Mouse (Mus musculus): ENCODE data around the gene Sprtn. TPM values are rescaled to one million over a fixed set of nuclear protein-coding genes. Genes with fewer than 3 reads are reported as not detected.

The Sprtn gene
- polyA plus RNA-seq, 1 experiment from 2014 or later: 9.8 TPM

DNA sequence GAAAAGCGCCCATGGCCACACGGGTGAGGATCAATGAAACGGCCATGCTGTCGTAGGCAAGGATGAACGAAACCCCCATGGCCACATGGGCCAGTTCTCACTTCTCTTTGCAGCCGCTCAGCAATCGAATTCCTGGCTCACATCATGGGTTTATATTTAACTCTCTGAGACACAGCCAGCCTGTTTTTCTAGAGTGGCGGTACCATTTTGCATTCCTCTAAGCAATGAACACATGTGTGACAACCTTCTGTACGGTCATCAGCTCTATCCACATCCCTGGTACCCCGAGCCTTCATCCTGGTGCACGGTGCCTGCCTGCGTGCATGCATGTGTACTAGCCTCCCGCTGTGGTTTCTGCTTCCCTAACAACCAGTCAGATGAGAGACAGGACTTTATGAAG is 32.4 kb downstream of the Sprtn start:
- no peaks in the 10 kb centered on the region for H3K27me3 ChIP-seq (replicated peaks; ENCODE audit: control insufficient read depth, insufficient read depth, low read length)
- H3K9ac ChIP-seq (ENCODE audit: low read length): no peak overlapping the region
- no peak overlapping the region for H3K27ac ChIP-seq (ENCODE audit: low read depth, low read length)
- H3K36me3 ChIP-seq (ENCODE audit: control insufficient read depth, insufficient read depth, low read length): no peaks in the 10 kb centered on the region
- no peak for ATAC-seq
- DNase-seq (ENCODE audit: low spot score): no peak
- H3K4me3 ChIP-seq (ENCODE audit: low read depth, low read length): no peak overlapping the region
- WGBS: 92% methylated on average over 13 of the region's 13 CpGs
- H3K4me2 ChIP-seq (ENCODE audit: low read length): no peak overlapping the region
- H3K4me1 ChIP-seq (ENCODE audit: control insufficient read depth, insufficient read depth, low read length): no peaks in the 10 kb centered on the region
- no peaks in the 10 kb centered on the region for H3K9me3 ChIP-seq (replicated peaks; ENCODE audit: control insufficient read depth, low read length)

DNA sequence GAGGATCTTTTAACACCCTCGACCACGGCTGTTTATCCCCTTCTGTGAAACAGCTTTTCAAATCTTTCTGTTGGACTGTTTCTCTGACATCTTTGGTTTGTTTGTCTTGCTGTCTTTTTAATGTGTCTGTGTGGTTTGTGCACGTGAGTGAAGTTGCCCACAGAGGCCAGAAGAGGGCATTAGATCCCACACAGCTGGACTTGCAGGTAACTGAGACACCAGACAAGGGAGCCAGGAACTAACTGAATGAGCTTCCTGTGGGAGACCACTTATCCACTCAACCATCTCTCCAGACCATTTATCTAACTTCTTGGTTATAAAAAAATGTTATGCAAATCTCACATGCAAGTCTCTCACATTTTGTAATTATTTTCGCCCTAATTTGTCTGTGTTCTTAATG is 33.0 kb downstream of the Sprtn start:
- no peaks in the 10 kb centered on the region for H3K27me3 ChIP-seq (replicated peaks; ENCODE audit: control insufficient read depth, insufficient read depth, low read length)
- no peak overlapping the region for H3K4me2 ChIP-seq (ENCODE audit: low read length)
- no peak overlapping the region for H3K27ac ChIP-seq (ENCODE audit: low read depth, low read length)
- no peak overlapping the region for H3K9ac ChIP-seq (ENCODE audit: low read length)
- no peaks in the 10 kb centered on the region for H3K9me3 ChIP-seq (replicated peaks; ENCODE audit: control insufficient read depth, low read length)
- no peaks in the 10 kb centered on the region for H3K36me3 ChIP-seq (ENCODE audit: control insufficient read depth, insufficient read depth, low read length)
- H3K4me3 ChIP-seq (ENCODE audit: low read depth, low read length): no peak overlapping the region
- DNase-seq (ENCODE audit: low spot score) (no peak), ATAC-seq (no peak)
- H3K4me1 ChIP-seq (ENCODE audit: control insufficient read depth, insufficient read depth, low read length): no peaks in the 10 kb centered on the region
- WGBS: 90% methylated on average over 4 of the region's 4 CpGs

DNA sequence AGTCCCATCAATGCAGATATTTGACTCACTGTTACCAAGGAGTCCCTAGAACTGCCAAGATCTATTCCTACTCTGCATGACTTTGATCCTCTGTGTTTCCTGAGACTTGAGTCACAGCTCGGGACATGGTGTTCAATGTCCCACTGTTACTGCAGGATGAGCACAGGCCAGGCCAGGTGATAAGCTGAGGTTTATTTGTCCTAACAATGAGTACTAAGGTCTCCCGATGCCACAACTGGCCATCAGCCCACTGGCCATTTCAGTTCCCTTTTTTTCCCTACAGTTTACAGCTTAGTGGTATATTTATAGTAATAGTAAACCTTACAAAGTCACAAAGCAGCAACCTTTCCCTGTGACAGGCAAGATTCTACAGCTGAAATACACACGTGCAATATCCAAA is 34.7 kb downstream of the Sprtn start:
- DNase-seq (ENCODE audit: low spot score) (no peak), ATAC-seq (no peak)
- Histone ChIP-seq H3K4me1 (ENCODE audit: control insufficient read depth, insufficient read depth, low read length) (no peaks in the 10 kb centered on the region), H3K27ac (ENCODE audit: low read depth, low read length) (no peak overlapping the region), H3K4me3 (ENCODE audit: low read depth, low read length) (no peak overlapping the region), H3K9ac (ENCODE audit: low read length) (no peak overlapping the region), H3K36me3 (ENCODE audit: control insufficient read depth, insufficient read depth, low read length) (0 out of 2 replicates have a peak, but pooled peaks cover 6% of the 10 kb centered on the region), H3K27me3 (replicated peaks; ENCODE audit: control insufficient read depth, insufficient read depth, low read length) (no peaks in the 10 kb centered on the region), H3K9me3 (replicated peaks; ENCODE audit: control insufficient read depth, low read length) (no peaks in the 10 kb centered on the region), H3K4me2 (ENCODE audit: low read length) (no peak overlapping the region)
- 82% methylated on average over 3 of the region's 3 CpGs for WGBS

DNA sequence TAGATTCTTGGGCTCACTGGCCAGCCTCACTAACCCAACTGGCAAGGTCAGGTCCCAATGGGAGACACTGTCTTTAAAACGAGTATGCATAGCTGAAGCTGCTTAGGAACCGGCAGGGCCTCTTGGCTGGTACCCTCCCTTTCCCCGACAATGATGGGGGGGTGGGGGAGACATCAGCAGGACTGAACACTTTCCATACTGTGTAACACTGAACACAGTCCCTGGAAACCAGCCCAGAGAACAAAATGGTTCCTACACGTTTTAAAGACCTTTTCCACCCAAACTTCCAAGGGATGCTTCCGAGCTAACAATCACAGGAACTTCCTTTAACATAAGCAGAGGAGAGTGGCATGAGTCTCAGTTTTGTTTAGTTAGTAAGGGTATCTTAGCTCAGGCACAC is 37.4 kb downstream of the Sprtn start:
- H3K9me3 ChIP-seq (replicated peaks; ENCODE audit: control insufficient read depth, low read length): no peaks in the 10 kb centered on the region
- no peaks in the 10 kb centered on the region for H3K27me3 ChIP-seq (replicated peaks; ENCODE audit: control insufficient read depth, insufficient read depth, low read length)
- no peak overlapping the region for H3K27ac ChIP-seq (ENCODE audit: low read depth, low read length)
- 88% methylated on average over 5 of the region's 5 CpGs for WGBS
- DNase-seq (ENCODE audit: low spot score) (no peak), ATAC-seq (no peak)
- H3K4me2 ChIP-seq (ENCODE audit: low read length): no peak overlapping the region
- H3K36me3 ChIP-seq (ENCODE audit: control insufficient read depth, insufficient read depth, low read length): peaks cover 13% of the 10 kb centered on the region
- H3K4me3 ChIP-seq (ENCODE audit: low read depth, low read length): no peak overlapping the region
- H3K4me1 ChIP-seq (ENCODE audit: control insufficient read depth, insufficient read depth, low read length): no peaks in the 10 kb centered on the region
- no peak overlapping the region for H3K9ac ChIP-seq (ENCODE audit: low read length)

DNA sequence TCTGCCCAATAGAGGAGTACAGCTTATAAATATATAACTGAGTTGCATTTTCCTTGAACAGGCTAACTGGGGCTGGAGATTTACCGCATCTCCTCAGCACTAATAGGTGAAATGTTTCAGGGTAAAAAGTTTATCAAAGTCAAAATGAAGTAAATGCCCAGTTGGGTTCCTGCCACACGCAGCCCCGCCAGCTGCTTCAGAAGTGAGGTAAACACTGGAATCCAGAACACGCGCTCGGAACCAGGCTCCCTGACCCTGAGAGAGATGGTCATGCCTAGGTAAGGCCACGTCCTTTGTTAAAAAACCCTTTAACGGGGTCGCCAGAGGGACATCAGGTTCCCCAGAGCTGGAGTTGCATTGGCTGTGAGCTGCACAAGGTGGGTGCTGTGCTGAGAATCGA is 39.0 kb downstream of the Sprtn start:
- 94% methylated on average over 10 of the region's 10 CpGs for WGBS
- ATAC-seq: no peak

DNA sequence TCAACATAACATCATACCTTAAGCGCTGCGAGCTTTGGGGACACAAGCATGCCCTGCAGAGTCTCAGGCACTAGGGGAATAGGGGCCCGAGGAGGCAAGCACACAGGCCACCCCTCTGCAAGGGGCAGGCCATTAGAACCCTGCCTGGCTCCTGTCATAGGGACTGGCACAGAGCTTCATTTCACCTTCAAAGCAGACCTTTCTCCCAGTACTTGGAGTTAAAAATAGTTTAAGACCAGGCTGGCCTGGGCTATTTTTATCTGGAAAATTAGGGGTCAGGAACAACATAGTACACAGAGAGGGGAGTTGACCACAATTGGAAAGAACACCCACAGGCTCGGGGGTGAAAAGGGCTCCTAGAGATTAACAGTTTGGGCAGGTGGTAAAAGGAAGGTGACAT is 39.6 kb downstream of the Sprtn start:
- no peak for DNase-seq (ENCODE audit: low spot score)
- ATAC-seq: no peak
- no peak overlapping the region for H3K4me3 ChIP-seq (ENCODE audit: low read depth, low read length)
- 93% methylated on average over 4 of the region's 4 CpGs for WGBS
- no peaks in the 10 kb centered on the region for H3K9me3 ChIP-seq (replicated peaks; ENCODE audit: control insufficient read depth, low read length)
- no peak overlapping the region for H3K27ac ChIP-seq (ENCODE audit: low read depth, low read length)
- peaks cover 19% of the 10 kb centered on the region for H3K36me3 ChIP-seq (ENCODE audit: control insufficient read depth, insufficient read depth, low read length)
- no peak overlapping the region for H3K9ac ChIP-seq (ENCODE audit: low read length)
- H3K4me1 ChIP-seq (ENCODE audit: control insufficient read depth, insufficient read depth, low read length): no peaks in the 10 kb centered on the region
- H3K27me3 ChIP-seq (replicated peaks; ENCODE audit: control insufficient read depth, insufficient read depth, low read length): no peaks in the 10 kb centered on the region
- H3K4me2 ChIP-seq (ENCODE audit: low read length): no peak overlapping the region

More for the DNA sequence above, 39.0 kb downstream of the Sprtn start:
- DNase-seq (ENCODE audit: low spot score): no peak
- H3K4me1 ChIP-seq (ENCODE audit: control insufficient read depth, insufficient read depth, low read length): no peaks in the 10 kb centered on the region
- no peak overlapping the region for H3K4me2 ChIP-seq (ENCODE audit: low read length)
- H3K36me3 ChIP-seq (ENCODE audit: control insufficient read depth, insufficient read depth, low read length): peaks cover 19% of the 10 kb centered on the region
- H3K9me3 ChIP-seq (replicated peaks; ENCODE audit: control insufficient read depth, low read length): no peaks in the 10 kb centered on the region
- no peaks in the 10 kb centered on the region for H3K27me3 ChIP-seq (replicated peaks; ENCODE audit: control insufficient read depth, insufficient read depth, low read length)
- H3K4me3 ChIP-seq (ENCODE audit: low read depth, low read length): no peak overlapping the region
- H3K9ac ChIP-seq (ENCODE audit: low read length): no peak overlapping the region
- no peak overlapping the region for H3K27ac ChIP-seq (ENCODE audit: low read depth, low read length)

DNA sequence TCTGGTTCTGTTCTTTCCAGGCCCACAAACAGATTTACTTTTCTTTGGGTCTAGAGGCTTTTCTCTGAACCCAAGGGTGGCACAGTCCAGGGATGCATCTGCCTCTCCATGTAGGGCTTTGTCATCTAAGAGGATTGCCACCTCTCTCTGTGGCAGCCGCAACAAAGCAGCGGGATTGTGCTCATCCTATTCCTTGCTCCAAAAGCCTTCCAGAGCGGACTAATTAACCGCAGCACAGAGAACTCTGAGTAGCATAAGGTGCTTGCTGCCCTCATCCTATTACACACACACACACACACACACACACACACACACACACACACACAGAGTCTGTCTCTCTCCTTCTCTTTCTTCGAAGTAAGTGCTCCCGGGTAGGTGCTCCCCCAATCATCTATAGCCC is 46.1 kb downstream of the Sprtn start:
- ATAC-seq: no peak
- no peak overlapping the region for H3K9ac ChIP-seq (ENCODE audit: low read length)

DNA sequence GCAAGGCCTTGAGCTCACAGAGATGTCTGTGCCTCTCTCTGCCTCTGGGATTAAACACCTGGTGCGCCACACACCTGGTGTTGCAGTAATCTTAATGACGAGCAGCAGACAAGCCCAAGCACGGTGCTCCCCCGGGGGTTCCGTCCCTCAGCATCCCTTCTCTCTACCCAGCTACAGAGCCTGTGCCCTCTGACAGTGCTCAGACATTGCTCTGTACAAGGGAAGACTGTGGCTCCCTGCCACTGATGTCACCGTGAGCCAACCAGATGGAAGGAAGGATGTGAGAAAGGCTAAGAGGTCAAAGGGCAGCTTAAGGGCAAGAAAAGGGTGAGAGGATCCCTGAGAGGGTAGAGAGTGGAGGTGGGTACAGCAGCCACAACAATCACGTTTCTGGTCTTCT is 46.7 kb downstream of the Sprtn start:
- DNase-seq (ENCODE audit: low spot score) (no peak), ATAC-seq (no peak)
- H3K27me3 ChIP-seq (replicated peaks; ENCODE audit: control insufficient read depth, insufficient read depth, low read length): no peaks in the 10 kb centered on the region
- H3K9ac ChIP-seq (ENCODE audit: low read length): no peak overlapping the region
- H3K4me2 ChIP-seq (ENCODE audit: low read length): no peak overlapping the region
- no peak overlapping the region for H3K4me3 ChIP-seq (ENCODE audit: low read depth, low read length)
- peaks cover 6% of the 10 kb centered on the region; the same call in 1 of the 2 replicates for H3K36me3 ChIP-seq (ENCODE audit: control insufficient read depth, insufficient read depth, low read length)
- H3K9me3 ChIP-seq (replicated peaks; ENCODE audit: control insufficient read depth, low read length): no peaks in the 10 kb centered on the region
- WGBS: 79% methylated on average over 7 of the region's 7 CpGs
- H3K4me1 ChIP-seq (ENCODE audit: control insufficient read depth, insufficient read depth, low read length): peaks cover 23% of the 10 kb centered on the region
- no peak overlapping the region for H3K27ac ChIP-seq (ENCODE audit: low read depth, low read length)

More for the DNA sequence above, 46.1 kb downstream of the Sprtn start:
- Histone ChIP-seq H3K27ac (ENCODE audit: low read depth, low read length) (no peak overlapping the region), H3K9me3 (replicated peaks; ENCODE audit: control insufficient read depth, low read length) (no peaks in the 10 kb centered on the region), H3K4me3 (ENCODE audit: low read depth, low read length) (no peak overlapping the region), H3K4me2 (ENCODE audit: low read length) (no peak overlapping the region), H3K36me3 (ENCODE audit: control insufficient read depth, insufficient read depth, low read length) (peaks cover 11% of the 10 kb centered on the region), H3K27me3 (replicated peaks; ENCODE audit: control insufficient read depth, insufficient read depth, low read length) (no peaks in the 10 kb centered on the region), H3K4me1 (ENCODE audit: control insufficient read depth, insufficient read depth, low read length) (peaks cover 23% of the 10 kb centered on the region)
- 91% methylated on average over 6 of the region's 6 CpGs for WGBS
- DNase-seq (ENCODE audit: low spot score): no peak

DNA sequence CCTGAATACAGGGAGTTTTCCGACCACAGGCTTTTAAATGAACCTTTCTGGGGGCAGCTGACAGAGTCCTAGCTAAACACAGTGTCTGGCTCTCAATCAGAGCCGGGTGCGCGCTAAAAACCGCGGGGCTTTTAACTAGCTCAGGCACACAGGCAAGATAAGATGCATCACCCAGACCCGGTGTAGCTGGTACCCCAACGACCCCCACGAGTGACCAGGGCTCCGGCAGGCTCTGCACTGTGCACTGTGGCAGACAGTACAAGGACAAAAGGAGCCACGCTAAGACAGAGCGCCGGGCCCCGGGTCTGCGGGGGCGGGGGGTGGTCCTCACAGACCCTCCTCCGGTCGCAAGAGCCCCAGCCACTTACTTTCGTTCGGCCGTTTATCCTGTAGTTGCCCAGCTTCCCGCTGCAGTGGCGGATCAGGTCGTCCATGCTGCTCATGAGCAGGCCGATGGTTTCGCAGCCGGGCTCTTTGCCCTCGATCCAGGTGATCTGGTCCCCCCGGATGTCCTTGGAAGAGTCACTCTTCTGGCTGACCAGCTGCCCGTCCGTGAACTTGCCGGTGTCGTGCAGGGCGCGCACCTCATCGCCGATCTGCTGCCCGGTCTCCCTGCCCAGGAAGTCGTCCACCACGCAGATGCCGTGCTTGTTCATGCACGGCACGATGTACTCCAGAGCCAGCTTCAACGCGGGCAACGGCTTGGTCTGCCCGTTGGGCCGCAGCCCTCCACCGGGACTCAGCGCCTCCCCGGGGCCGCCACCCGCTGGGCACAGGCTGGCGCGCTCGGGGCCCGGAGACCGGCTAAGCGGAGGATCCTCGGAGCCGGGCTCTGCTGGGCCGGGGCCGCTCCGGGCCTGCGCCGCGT is 50.4 kb downstream of the Sprtn start:
- H3K36me3 ChIP-seq (ENCODE audit: control insufficient read depth, insufficient read depth, low read length): no peaks in the 10 kb centered on the region
- peak overlapping the region; percentile 92 for H3K4me2 ChIP-seq (ENCODE audit: low read length)
- H3K9me3 ChIP-seq (replicated peaks; ENCODE audit: control insufficient read depth, low read length): no peaks in the 10 kb centered on the region
- DNase-seq (ENCODE audit: low spot score) (peak; percentile 57), ATAC-seq (peak; percentile 27)
- under 1% methylated on average over 65 of the region's 67 CpGs for WGBS
- H3K9ac ChIP-seq (ENCODE audit: low read length): peak overlapping the region; percentile 98
- H3K27ac ChIP-seq (ENCODE audit: low read depth, low read length): peak overlapping the region; percentile 99
- peaks cover 34% of the 10 kb centered on the region for H3K4me1 ChIP-seq (ENCODE audit: control insufficient read depth, insufficient read depth, low read length)
- H3K27me3 ChIP-seq (replicated peaks; ENCODE audit: control insufficient read depth, insufficient read depth, low read length): no peaks in the 10 kb centered on the region
- H3K4me3 ChIP-seq (ENCODE audit: low read depth, low read length): peak overlapping the region; percentile 91
